Mouse (Mus musculus): ENCODE results near the gene Glmn.

The Glmn gene

GRCm38 (mm10) chr5:107515453-107515852, 82.2 kb downstream of the Glmn start:
- no peak for DNase-seq

- DNase-seq, result peak; percentile 84
Observed at GRCm38 (mm10) chr5:107513583-107513982, 84.1 kb downstream of the Glmn start.

- DNase-seq, result no peak
Observed at GRCm38 (mm10) chr5:107511326-107511725, 86.4 kb downstream of the Glmn start.

- no peak for DNase-seq
Observed at GRCm38 (mm10) chr5:107510503-107510902, 87.2 kb downstream of the Glmn start.

GRCm38 (mm10) chr5:107507321-107507720, 90.4 kb downstream of the Glmn start, which contains the start of gene Gm42669:
Gene Gm42669 (plus strand): TSS chr5:107507621.
- DNase-seq, result no peak

DNA sequence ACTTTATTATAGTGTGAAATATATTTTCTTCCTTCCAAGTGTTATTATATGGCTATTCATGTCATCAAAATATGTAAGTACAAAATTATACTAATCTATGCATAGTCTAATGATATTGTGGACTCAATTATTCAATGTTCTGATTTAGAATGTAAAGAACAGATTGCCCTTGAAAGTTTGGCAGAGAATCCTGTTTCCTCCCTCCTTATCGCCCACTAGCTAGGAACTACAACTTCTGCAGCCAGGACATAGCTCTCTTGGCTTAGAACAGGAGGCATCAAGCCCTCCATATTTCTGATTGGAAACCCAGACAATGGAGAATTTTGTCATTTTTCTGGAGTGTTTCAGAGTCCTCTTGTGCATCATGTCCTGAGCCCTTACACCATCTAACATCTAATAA, 96.9 kb downstream of the Glmn start:
- DNase-seq, result no peak

- no peak for DNase-seq
Observed at GRCm38 (mm10) chr5:107499891-107500535, 97.7 kb downstream of the Glmn start.
